Mouse (Mus musculus): ENCODE measurements around the gene Evi5l. TPM values are rescaled to one million over a fixed set of nuclear protein-coding genes. Genes with fewer than 3 reads are reported as not detected.

Evi5l gene
- polyA plus RNA-seq, 1 experiment from 2014 or later, result 14.3 TPM

DNA sequence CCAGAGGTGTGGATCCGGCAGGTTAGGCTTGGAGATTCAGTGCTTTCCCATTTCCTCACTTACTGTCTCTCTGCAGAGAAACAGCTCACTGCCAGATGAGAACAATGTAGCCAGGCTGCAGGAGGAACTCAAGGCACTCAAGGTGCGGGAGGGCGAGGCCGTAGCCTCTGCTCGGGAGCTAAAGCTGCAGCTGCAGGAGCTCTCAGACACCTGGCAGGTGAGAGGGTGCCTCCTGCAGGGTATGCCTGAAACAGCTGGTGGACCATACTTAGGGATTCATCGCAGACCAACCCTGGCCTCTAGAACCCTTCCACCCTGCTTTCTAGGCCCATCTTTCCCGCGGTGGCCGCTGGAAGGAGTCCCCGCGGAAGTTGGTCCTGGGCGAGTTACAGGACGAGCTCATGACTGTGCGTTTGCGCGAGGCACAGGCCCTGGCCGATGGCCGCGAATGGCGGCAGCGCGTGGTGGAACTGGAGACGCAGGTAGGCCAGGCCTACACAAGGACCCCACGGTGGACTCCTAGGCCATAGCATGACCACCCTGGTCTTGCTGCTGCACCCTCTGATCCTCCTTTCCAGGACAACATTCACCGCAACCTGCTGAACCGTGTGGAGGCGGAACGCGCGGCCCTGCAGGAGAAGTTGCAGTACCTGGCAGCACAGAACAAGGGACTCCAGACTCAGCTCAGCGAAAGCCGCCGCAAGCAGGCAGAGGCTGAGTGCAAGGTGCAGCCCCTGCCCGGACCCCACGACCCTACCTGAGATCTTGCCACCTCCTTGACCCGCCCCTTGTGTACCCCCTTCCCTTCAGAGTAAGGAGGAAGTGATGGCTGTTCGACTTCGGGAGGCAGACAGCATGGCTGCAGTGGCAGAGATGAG lies 39.1 kb downstream of the Evi5l start:
- Histone ChIP-seq H3K4me2 (peak overlapping the region; percentile 65), H3K27me3 (replicated peaks) (peaks cover 68% of the 10 kb centered on the region)
- no peak for ATAC-seq (ENCODE audit: extremely low read depth, insufficient number of reproducible peaks, low FRiP score, low TSS enrichment)

GRCm38 (mm10) chr8:4206182-4207015 lies 40.0 kb downstream of the Evi5l start:
- Histone ChIP-seq H3K9me3 (no peaks in the 10 kb centered on the region), H3K4me3 (peak overlapping the region; percentile 38), H3K27me3 (replicated peaks) (peaks cover 77% of the 10 kb centered on the region), H3K4me2 (peak overlapping the region; percentile 65), H3K27ac (replicated peaks) (no peak overlapping the region), H3K4me1 (peaks cover 18% of the 10 kb centered on the region), H3K9ac (peak overlapping the region; percentile 68), H3K36me3 (peaks cover 9% of the 10 kb centered on the region)
- 9% methylated on average over 44 of the region's 44 CpGs for WGBS
- no peak for ATAC-seq (ENCODE audit: extremely low read depth, insufficient number of reproducible peaks, low FRiP score, low TSS enrichment)

More for the DNA sequence above, 39.1 kb downstream of the Evi5l start:
- Histone ChIP-seq H3K9me3 (no peaks in the 10 kb centered on the region), H3K27ac (replicated peaks) (no peak overlapping the region), H3K4me1 (peaks cover 18% of the 10 kb centered on the region), H3K9ac (peak overlapping the region; percentile 68), H3K36me3 (peaks cover 9% of the 10 kb centered on the region), H3K4me3 (peak overlapping the region; percentile 38)
- WGBS, result 21% methylated on average over 38 of the region's 38 CpGs

DNA sequence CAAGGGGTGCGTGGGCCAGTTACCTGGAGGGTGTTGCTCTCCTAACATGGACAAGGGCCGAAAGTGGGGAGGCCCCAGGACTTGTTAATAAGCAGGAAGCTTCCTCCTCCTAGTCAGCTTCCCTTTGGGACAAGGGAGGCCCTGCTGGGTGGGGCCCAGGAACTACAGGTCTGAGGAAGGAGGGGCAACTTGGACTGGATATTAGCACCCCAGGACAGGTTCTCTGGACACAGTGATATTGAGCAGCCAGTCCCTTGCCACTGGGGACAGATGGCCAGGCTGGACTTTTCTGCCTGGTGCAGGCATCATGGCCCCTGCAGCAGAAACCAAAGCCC lies 40.6 kb downstream of the Evi5l start:
- peaks cover 18% of the 10 kb centered on the region for H3K4me1 ChIP-seq
- 47% methylated on average over 2 of the region's 2 CpGs for WGBS
- H3K9ac ChIP-seq, result peak overlapping the region; percentile 68
- peaks cover 81% of the 10 kb centered on the region for H3K27me3 ChIP-seq (replicated peaks)
- peaks cover 9% of the 10 kb centered on the region for H3K36me3 ChIP-seq
- H3K9me3 ChIP-seq, result no peaks in the 10 kb centered on the region
- no peak for ATAC-seq (ENCODE audit: extremely low read depth, insufficient number of reproducible peaks, low FRiP score, low TSS enrichment)
- no peak overlapping the region for H3K4me3 ChIP-seq
- H3K27ac ChIP-seq (replicated peaks), result no peak overlapping the region
- peak overlapping the region; percentile 65 for H3K4me2 ChIP-seq

- H3K4me2 ChIP-seq, result no peak overlapping the region
- H3K4me1 ChIP-seq, result peaks cover 34% of the 10 kb centered on the region
- peaks cover 3% of the 10 kb centered on the region; the same call in 1 of the 2 replicates for H3K36me3 ChIP-seq
- ATAC-seq (ENCODE audit: extremely low read depth, insufficient number of reproducible peaks, low FRiP score, low TSS enrichment), result no peak
- H3K27ac ChIP-seq (replicated peaks), result no peak overlapping the region
- peaks cover 80% of the 10 kb centered on the region for H3K27me3 ChIP-seq (replicated peaks)
- H3K9ac ChIP-seq, result no peak overlapping the region
- WGBS, result 73% methylated on average over 6 of the region's 6 CpGs
- no peaks in the 10 kb centered on the region for H3K9me3 ChIP-seq
- no peak overlapping the region for H3K4me3 ChIP-seq
Measured at GRCm38 (mm10) chr8:4211097-4211496, 44.7 kb downstream of the Evi5l start.

- Histone ChIP-seq H3K9ac (peak overlapping the region; percentile 71), H3K4me2 (peak overlapping the region; percentile 82), H3K36me3 (peaks cover 3% of the 10 kb centered on the region; the same call in 1 of the 2 replicates), H3K27ac (replicated peaks) (no peak overlapping the region), H3K4me1 (peaks cover 37% of the 10 kb centered on the region), H3K4me3 (peak overlapping the region; percentile 51), H3K27me3 (replicated peaks) (peaks cover 80% of the 10 kb centered on the region), H3K9me3 (no peaks in the 10 kb centered on the region)
- ATAC-seq (ENCODE audit: extremely low read depth, insufficient number of reproducible peaks, low FRiP score, low TSS enrichment), result peak; percentile 48
- under 1% methylated on average over 25 of the region's 25 CpGs for WGBS
Measured at GRCm38 (mm10) chr8:4212809-4213209, 46.4 kb downstream of the Evi5l start.

GRCm38 (mm10) chr8:4213210-4214005 lies 47.0 kb downstream of the Evi5l start:
- H3K36me3 ChIP-seq, result peaks cover 3% of the 10 kb centered on the region; the same call in 1 of the 2 replicates
- H3K4me3 ChIP-seq, result peak overlapping the region; percentile 51
- H3K9me3 ChIP-seq, result no peaks in the 10 kb centered on the region
- H3K4me1 ChIP-seq, result peaks cover 37% of the 10 kb centered on the region
- H3K27ac ChIP-seq (replicated peaks), result no peak overlapping the region
- peak overlapping the region; percentile 82 for H3K4me2 ChIP-seq
- H3K27me3 ChIP-seq (replicated peaks), result peaks cover 80% of the 10 kb centered on the region
- 3% methylated on average over 18 of the region's 18 CpGs for WGBS
- H3K9ac ChIP-seq, result peak overlapping the region; percentile 71
- peak; percentile 17; the same call in 1 of the 2 replicates for ATAC-seq (ENCODE audit: extremely low read depth, insufficient number of reproducible peaks, low FRiP score, low TSS enrichment)

- Histone ChIP-seq H3K4me2 (peak overlapping the region; percentile 82), H3K9ac (peak overlapping the region; percentile 71), H3K9me3 (no peaks in the 10 kb centered on the region), H3K4me3 (peak overlapping the region; percentile 51), H3K4me1 (peaks cover 37% of the 10 kb centered on the region), H3K27me3 (replicated peaks) (peaks cover 86% of the 10 kb centered on the region), H3K36me3 (peaks cover 3% of the 10 kb centered on the region; the same call in 1 of the 2 replicates), H3K27ac (replicated peaks) (no peak overlapping the region)
- ATAC-seq (ENCODE audit: extremely low read depth, insufficient number of reproducible peaks, low FRiP score, low TSS enrichment), result peak; percentile 62
- 5% methylated on average over 33 of the region's 33 CpGs for WGBS
Measured at GRCm38 (mm10) chr8:4214006-4214980, 47.9 kb downstream of the Evi5l start.

DNA sequence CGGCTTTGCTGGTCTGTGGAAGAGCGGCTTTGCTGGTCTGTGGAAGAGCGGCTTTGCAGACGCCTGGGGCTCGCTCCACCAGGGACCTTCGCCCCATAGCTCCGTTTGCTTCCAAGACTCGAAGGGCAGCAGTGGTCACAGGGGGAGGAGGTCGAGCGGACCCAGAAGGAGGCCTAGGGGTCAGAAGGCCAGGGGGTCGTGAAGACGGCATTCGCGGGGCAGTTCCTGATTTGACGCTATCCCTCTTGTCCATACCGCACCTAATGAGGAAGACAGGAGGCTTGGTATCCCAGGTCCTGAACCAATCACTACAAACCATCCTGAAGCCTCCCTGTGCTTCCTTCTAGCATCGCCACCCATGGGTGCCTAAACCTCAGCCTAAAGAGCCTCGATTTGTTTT lies 49.9 kb downstream of the Evi5l start:
- H3K9me3 ChIP-seq, result no peaks in the 10 kb centered on the region
- 8% methylated on average over 18 of the region's 18 CpGs for WGBS
- H3K27ac ChIP-seq (replicated peaks), result no peak overlapping the region
- H3K9ac ChIP-seq, result peak overlapping the region; percentile 79
- H3K4me1 ChIP-seq, result peaks cover 37% of the 10 kb centered on the region
- peaks cover 87% of the 10 kb centered on the region for H3K27me3 ChIP-seq (replicated peaks)
- H3K4me2 ChIP-seq, result peak overlapping the region; percentile 96
- no peak for ATAC-seq (ENCODE audit: extremely low read depth, insufficient number of reproducible peaks, low FRiP score, low TSS enrichment)
- peak overlapping the region; percentile 63 for H3K4me3 ChIP-seq
- no peaks in the 10 kb centered on the region for H3K36me3 ChIP-seq

GRCm38 (mm10) chr8:4216791-4217621 lies 50.6 kb downstream of the Evi5l start, which contains the start of gene Prr36:
TSS of gene Prr36 (minus strand) at chr8:4217459.
- Histone ChIP-seq H3K9me3 (no peaks in the 10 kb centered on the region), H3K27ac (replicated peaks) (no peak within 1 kb of the TSS), H3K4me2 (peak within 1 kb of the TSS; percentile 96), H3K36me3 (no peaks in the 10 kb centered on the region), H3K9ac (peak within 1 kb of the TSS; percentile 79), H3K4me3 (peak within 1 kb of the TSS; percentile 63), H3K4me1 (peaks cover 37% of the 10 kb centered on the region), H3K27me3 (replicated peaks) (peaks cover 82% of the 10 kb centered on the region)
- no peak for ATAC-seq (ENCODE audit: extremely low read depth, insufficient number of reproducible peaks, low FRiP score, low TSS enrichment)
- WGBS, result 3% methylated on average over 44 of the region's 44 CpGs
